Mouse (Mus musculus) heart, postnatal 4 days (tissue): Measurements from ENCODE around the gene Arhgef28. TPM values are rescaled to one million over a fixed set of nuclear protein-coding genes. Genes with fewer than 3 reads are reported as not detected.
"Not testable (repeated sequence)": the region's sequence is repeated elsewhere in the genome, so short reads cannot be mapped to it uniquely, and the experiment has no call there.

Experiments used
- DNase-seq: peaks from one replicate; pipeline ENCODE4 v3.0.0; 2021
- total RNA-seq, 2 experiments: library from RNA; stranded (reverse); gene quantifications; 2 replicates each; pipeline ENCODE4 v1.2.3; 2021

The Arhgef28 gene
- total RNA-seq, 2 experiments from 2014 or later = 7.0 to 9.8 TPM

DNA sequence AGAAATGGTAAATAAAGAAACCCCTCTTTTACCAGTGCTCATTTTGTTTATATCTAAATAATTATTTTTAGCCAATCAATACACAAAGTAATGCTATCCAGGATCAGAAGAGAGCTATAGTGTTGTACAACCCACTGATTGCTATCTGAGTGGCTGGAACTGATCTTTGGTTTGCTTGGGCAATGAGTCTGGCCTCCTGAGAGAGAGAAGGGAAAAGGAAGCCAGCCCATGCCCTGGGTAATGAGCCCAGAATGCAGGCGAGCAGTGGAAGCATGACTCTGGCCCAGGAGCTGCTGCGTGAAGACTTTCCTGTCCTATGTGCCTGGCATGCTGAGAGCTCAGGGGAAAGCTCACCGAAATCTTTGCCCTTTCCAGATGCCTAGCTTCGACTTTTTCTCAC, 83.5 kb downstream of the Arhgef28 start:
- DNase-seq = no peak

DNA sequence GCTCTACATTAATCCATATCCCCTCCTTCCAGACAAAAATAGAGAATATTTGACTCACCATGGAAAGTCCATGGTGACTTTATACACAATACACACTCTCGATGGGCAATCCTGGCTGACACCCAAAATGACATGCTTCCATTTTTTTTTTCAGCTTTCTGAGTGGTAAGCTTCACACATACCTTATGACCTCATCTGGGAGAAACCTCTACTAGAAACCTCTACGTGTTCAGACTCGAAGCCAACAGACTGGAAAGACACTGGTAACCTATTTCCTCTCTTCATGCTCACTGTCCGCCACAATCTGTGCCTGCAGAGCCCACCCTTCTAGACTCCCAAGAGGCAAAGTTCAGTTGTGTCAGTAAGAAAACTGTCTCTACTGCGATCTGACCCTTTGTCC, 84.2 kb downstream of the Arhgef28 start:
- no peak for DNase-seq

DNA sequence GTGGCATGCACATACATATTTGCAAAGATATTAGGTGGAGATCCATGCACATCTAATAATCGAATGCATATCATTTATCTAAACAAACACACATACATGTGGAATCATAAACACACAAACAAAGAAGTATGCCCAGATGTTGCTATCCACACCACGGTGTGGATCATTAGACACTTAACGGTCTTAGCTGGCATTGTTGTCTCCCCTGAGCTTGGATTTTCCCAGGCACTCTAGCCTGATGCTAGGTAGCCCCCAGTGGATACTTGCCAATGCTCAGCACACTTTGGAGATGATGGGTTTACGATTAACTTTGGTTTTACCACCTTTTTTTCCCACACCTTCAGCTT, 85.1 kb downstream of the Arhgef28 start:
- no peak for DNase-seq

DNA sequence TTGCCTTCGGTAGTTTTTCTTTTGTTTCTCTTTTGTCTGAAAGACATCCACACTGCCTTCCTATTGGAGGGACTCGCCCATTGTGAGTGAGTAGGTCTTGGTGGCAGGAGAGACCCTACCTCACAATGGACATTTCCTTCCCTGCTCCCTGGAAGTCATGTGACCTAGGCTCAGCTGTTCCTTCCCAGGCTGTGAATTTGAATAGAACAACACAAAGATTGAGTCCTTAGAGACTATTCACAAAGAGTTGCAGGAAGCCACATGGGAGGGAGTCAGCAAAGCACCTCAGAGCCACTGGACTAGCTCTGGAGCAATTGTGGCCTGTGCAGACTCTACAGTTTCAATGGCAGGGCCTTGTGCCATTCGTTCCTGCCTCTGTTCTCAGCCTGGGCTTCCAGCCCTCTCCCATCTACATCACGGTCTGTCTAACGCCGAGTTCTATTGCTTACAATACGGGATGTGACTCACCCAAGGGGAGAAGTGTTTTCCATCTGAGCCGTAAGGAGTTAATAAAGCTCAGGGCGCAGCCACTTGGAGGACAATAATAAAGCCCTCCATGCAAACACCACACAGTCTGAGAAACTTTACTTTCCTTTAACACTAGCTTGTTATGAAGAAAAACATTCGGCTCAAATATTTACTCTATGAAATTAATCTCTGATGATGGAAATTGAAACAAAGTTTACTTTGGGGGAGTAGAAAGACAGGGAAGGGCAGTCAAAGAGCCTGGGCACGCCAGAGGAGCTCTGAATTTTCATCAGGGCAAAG, 85.7 kb downstream of the Arhgef28 start:
- no peak for DNase-seq

DNA sequence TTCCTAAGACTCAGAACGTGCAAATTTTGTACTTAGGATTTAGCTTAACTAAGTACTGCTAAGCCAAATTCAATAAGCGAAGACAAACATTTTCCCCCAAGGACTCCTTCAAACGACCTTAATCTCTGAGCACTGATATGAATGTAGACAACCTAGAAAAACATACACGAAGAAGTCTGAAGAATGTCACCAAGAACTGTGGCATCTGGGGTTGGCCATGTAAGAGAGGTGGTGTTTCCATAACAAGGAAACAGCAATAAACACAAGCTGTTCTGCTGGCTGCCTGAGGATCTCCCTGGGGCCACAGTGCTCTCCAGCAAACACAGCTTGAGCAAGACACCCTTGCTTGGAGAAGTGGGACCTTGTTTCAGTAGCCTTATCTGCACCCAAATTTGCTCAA, 87.9 kb downstream of the Arhgef28 start:
- DNase-seq = no peak

DNA sequence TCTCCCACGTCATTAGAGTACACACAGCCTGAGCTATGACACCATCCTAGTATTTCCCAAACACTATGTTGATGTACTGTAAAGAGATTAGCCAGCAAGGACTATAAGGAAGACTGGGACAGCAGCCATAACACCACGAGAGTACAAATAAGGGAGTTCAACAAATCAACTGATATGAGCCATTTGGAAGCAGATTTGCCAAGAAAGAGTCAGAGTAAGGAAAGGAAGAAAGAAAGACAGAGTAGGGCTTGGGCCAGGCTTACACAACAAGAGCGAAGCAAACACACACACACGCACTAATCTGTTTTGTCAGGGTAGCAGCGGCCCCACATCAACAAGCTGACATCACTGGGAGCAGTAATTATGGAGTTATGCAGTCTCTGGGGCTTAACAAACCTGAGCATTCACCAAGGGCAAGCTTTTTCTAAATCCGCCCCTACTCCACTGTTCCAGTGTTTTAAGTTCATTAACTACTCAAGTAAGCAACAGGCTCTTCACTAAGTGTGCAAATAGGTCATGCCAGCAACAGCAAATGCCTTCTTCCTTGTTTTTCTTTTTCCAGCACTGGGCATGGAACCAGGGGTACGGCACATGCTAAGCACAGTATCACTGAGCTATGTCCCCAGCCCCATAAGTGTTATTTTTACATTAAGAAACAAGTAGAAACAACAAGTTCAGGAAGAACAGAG, 88.5 kb downstream of the Arhgef28 start:
- no peak for DNase-seq

DNA sequence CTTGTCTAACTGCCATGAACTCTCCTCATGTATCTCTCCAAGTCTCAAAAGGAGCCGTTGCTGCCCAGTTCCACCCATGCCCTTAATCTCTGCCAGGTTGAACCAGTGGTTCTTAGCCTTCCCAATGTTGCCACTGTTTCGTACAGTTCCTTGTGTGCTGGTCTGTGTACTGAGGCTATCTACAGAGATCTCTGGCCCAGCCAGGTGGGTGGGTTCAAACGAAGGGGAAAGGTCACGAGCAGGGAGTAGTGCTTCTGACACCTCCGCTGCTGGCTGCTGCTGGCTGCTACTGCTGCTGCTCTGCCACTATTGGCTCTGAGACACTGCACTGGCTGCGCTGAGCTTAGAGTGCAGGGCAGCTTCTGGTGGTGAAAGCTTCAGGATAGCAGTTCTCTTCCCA, 90.6 kb downstream of the Arhgef28 start:
- DNase-seq = no peak

DNA sequence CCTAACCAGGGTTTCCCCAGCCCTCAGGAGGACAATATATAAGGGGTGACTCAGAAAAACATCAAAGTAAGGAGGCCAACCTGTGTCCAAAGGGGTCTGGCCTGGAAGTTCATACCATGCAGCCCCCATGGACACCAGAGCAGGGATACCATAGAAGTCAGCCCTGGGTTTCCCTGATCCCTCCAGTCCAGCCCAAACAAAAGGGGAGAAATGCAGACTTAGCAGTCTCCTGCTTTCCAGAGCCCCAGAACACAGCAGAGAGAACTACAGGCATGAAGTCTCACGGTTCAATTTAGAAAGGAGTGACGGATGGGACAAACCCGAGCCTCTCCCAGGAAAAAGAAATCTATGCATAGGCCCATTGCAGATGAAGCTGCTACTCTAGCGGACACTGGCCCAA, 91.2 kb downstream of the Arhgef28 start:
- no peak for DNase-seq

DNA sequence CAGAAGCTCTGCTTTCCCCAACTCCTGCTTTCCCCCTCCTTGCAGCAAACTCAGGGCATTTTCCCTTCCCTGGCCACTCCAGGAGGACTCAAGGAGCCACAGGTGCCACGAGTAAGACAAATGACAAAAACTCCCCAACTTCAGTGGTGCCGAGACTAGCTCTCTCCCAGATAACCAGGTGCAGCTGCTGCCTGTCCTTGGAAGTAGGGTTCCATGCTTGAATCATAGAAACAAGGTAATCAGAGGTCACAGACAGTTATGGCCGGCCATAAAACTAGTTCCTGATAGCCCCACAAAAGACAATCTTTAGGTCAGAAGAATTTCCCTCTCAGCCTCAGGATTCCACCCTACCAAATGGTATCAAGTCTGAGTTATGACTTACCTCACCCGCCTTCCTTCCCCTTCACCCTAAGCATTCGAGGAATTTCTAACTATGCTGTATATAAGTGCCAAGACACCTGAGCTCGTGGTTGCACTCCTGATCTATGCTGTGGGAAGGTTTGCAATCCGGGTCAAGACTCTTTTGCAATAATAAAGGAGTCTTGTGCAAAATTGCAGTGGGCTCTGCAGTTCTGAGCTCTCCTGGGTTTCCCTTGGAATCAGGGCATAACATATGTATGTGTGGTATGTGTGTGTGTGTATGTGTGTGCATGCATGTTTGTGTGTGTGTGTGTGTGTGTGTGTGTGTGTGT, 93.3 kb downstream of the Arhgef28 start:
- no peak for DNase-seq

DNA sequence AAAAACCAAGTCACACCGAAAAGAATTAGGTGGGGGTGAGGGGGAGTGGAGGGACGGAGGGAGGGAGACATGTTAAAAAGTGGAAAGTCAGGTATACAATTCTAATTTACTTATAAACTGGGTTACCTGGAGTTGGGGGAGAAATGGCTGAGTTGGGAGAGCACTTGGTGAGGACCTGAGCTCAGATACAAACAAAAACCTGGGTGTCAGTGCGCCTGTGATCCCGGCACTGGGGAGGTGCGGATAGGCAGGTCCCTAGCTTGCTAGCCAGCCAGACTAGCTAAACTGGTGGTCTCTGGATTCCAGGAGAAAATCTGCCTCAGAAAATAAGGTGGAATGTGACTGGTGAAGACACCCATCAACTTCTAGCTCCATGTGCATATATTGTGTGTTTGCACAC, 94.7 kb downstream of the Arhgef28 start:
- no peak for DNase-seq

DNA sequence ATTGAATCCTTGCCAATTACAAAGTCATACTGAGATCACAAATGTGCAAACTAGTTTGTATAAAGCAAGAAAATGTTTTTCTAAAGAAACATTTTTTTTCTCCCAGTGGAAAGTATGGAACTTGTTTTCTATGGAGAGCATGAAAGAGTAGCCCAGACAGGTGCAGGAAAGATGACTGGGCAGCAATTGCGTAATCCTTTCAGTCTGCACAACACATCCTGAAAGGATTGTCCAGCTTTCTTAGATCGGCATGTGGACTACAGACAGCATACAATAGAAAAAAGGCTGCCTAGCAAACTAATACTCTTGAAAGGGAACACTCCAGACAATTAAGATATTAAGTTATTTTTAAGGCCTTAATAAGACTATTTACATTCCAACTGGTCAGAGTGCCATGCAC, 95.2 kb downstream of the Arhgef28 start:
- DNase-seq = no peak

DNA sequence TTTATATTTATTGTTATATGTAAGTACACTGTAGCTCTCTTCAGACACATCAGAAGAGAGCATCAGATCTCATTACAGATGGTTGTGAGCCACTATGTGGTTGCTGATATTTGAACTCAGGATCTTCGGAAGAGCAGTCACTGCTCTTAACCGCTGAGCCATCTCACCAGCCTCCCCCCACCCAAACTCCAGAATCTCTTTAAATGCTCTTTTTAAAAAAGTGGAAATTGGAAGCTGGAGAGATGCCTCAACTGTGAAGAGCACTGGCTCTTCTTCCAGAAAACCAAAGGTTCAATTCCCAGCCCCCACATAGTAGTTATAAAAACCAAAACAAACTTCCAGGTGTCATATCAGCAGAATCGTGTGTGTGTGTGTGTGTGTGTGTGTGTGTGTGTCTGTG, 97.8 kb downstream of the Arhgef28 start:
- DNase-seq = not testable (repeated sequence)

DNA sequence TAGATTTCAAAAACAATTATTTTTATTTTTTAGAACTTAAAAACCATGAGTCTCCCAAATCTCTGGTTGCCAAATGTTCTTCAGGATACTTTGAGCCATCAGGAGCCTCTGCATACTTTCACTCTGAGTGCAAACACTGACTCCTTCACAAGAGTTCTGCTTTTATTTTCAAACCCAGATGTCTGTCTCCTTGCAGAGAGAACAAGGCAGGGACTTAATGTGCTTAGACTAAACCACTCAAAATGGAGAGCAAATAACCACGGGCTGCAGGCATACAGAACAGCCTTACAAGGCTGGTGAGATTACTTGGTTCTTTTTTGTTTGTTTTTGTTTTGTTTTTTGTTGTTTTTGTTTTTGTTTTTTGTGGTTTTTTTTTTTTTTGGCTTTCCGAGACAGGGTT, 98.6 kb downstream of the Arhgef28 start:
- no peak for DNase-seq

DNA sequence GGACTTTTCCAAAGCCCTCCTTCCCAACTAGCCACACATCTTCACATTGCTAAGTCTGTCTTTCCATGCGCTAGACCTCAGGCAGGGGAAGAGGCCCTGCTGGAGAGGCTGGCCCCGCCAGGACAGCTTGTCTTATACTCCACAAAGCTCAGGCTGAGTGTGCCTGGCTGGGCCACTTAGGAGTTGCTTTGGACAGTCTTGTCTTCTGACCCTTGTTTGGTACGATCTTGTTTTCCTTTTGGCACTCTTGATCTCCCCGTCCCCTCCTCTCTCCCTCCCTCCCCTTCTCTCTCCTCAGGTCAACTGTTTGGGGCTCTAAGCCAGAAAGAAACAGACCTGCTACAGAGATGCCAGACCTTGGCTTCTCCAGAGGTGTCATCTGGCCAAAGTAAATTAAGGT, 110.3 kb downstream of the Arhgef28 start:
- DNase-seq = no peak

DNA sequence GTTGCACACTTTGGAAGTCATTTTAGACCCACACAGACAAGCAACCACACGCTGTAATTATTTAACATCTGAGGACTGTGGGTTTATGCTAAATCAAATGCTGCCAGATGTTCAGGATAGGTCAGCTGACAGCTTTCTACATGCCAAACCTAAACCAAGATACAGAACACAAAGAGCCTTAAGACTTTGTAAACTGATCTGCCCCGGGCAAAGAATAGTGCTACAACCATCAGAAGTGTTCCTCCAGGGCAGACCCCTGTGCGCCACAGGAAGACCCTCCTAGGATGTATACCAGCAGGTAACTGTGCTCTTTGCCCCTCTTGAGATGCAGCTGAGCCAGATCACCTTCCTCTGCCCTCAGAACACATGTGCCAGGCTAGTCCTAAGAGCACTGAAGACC, 111.9 kb downstream of the Arhgef28 start:
- no peak for DNase-seq

DNA sequence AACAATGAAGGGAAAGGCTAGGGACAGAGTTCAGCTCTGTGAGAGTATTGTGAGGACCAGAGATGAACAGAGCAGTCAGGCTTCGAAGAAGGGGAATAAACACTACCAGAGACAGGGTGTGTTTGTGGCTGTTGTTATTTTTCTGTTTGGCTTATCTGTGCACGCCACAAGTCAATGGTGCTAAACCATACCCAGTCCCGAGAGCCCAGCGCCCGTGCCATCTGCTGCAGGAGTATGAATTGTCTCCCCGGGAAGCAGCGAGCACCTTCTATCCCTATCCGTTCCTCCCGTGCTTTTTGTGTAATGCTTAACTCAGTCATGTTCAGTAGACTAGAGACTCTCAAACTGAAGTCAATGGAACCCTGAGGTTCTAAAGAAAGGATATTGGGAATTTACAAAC, 112.8 kb downstream of the Arhgef28 start:
- no peak for DNase-seq

DNA sequence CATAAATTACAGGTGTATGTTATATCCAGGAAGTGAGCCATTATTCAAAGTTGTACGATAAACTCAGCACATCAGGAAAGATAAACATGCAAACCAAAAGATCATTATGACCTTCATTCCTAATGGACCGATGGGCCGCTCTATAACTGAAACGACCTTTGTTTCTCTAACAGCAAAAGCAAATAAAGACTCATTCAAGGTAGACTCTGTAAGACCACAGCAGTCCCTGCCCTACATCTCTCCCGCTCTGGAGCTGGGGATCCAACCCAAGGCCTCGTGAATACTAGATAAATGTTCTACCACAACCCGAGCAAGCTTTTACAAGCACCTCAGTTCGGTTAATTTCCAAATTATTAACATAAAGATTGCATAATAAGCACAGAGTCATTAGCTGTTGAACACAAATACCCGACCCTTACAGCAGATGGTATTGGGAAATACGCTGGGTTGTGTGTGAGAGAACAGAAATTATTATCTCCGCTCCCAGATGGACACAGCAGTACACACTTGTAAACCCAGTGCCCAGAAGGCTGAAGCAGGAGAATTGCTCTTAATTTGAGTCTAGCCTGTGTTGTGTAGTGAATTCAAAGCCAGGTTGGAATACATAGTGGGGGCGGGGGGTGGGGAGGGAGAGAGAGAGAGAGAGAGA, 113.8 kb downstream of the Arhgef28 start:
- no peak for DNase-seq

DNA sequence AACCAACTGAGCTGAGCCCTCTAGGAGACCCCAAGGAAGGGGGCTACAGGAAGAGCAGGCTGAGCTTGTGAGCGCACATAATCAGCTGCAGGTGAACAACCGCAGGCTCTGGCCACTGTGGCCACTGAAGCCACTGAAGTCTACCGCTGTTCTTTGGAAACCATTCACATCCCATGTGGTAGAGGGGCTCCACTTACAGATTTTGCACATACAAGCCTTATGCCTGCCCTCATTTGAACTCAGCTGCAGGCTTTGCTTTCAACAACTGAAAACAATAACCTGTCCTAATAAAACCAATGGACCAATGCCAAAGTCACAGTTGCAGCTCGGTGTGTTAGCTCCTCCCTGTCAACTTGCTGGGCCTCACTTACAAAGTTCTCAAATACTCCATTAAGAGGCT, 126.6 kb downstream of the Arhgef28 start:
- no peak for DNase-seq

DNA sequence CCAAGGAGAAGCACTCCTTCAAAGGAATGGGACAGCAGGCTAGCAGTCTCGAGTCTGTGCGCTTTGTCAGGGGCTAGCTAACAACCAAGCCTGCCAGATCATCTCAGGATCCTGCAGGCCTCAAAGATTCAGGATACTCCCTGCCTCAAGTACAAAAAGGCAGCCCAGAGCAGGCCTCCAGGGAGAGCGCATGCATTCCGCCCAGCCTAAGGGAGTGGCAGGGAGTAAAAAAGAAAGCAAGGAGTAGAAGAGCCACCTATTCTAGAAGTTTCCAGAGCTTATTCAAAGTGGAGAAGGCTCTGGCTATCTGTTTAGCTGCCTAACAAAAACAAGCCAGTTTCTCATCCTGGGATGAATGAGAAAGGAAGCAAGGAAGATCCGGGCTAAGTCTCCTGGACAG, 128.0 kb downstream of the Arhgef28 start:
- no peak for DNase-seq

DNA sequence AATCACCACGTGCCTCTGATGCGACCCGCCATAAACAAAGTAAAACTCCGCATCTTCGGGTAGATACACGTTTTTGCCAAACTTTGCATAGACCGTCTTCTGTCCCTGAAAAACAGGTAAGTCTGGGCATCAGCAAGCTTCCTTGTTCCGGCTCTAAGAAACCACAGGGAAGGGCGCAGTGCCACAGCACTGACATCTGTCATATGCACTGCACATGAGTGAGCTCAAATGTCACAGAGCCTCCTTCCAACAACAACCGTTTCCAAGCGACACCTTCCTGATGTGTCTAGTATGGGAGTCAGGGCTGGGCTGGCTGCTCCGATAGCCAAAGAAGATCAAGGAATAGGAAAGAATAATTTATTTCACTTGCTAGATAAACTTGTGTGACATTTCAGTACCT, 129.0 kb downstream of the Arhgef28 start:
- DNase-seq = no peak

DNA sequence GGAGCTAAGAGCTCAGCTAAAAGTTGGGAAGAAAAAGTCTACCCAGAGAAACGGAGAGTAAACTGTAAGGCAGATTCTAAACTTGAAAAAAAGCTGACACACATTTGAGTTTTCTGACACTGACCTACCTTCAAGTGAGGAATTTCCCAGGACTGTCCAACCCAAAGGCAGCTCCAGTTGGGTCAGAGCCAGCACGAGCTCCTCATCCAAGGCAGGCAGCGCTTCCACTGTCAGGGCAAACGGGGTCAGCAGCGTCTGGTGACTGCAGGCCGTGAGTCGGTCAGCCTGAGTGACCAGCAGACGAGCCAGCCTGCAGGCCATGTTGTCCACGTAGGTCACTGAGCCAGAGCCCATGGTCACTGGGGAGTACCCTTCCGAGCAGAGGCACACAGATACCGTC, 131.4 kb downstream of the Arhgef28 start:
- DNase-seq = peak; percentile 30

DNA sequence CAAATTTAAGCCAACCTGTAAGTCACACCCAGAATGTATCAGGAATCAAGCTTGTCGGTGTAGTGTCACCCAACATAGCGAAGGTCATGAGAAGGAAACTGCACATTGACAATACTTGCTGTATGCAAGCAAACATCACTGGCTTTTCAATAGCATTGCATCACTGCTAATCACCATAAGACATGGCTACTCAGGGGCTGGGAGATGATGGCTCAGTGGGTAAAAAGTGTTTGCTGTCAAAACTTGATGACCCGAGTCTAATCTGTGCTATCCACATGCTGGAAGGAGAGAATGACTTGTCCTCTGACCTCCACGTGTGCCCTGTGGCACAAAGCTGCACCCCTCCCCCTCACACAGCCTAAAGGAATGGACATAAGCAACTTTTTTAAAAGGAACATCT, 133.0 kb downstream of the Arhgef28 start:
- no peak for DNase-seq

DNA sequence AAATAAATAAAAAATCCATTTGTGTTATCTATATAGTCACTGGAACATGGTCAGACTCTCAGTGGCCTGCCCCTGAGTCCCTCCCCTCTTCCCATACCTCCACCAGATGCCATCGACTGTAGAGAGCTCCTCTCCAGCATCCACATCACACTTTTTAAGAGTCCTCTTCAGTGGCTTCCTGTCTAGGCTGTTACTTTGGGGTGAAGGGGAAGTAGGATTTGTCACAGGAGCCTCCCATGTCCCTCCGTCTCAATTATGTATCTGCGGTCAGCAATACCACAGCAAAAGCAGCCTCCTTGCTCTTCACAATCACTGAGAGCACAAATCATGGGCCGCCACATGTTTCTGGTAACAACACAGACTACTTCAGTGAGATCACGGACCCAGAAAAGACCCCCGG, 135.8 kb downstream of the Arhgef28 start:
- no peak for DNase-seq
